Mouse (Mus musculus) hindbrain, embryonic 10.5 days (tissue): Measurements from ENCODE around the gene Mpp2. TPM values are rescaled to one million over a fixed set of nuclear protein-coding genes. Genes with fewer than 3 reads are reported as not detected.

Experiments
- DNase-seq: peaks from one replicate; pipeline ENCODE4 v3.0.0-alpha.2; 2017; ENCODE audit warnings: low spot score
- H3K27ac ChIP-seq: fragments of 300-500 bp; sonication (generic); 2 replicates; pipeline ENCODE4 v1.5.1; 2016; ENCODE audit warnings: mild to moderate bottlenecking, moderate library complexity
- H3K27me3 ChIP-seq: fragments of 300-500 bp; sonication (generic); 2 replicates; pipeline ENCODE4 v1.6.1; 2016; ENCODE audit warnings: mild to moderate bottlenecking; ENCODE audit not compliant: poor library complexity, insufficient read depth, severe bottlenecking
- H3K36me3 ChIP-seq: fragments of 300-500 bp; sonication (generic); 2 replicates; pipeline ENCODE4 v1.6.1; 2016; ENCODE audit warnings: mild to moderate bottlenecking, moderate library complexity
- H3K4me1 ChIP-seq: fragments of 300-500 bp; sonication (generic); replicated peaks from 2 replicates; pipeline ENCODE4 v1.6.1; 2016; ENCODE audit warnings: mild to moderate bottlenecking
- H3K4me3 ChIP-seq: fragments of 300-500 bp; sonication (generic); 2 replicates; pipeline ENCODE4 v1.5.1; 2016; ENCODE audit warnings: mild to moderate bottlenecking, moderate library complexity
- H3K9me3 ChIP-seq: fragments of 300-500 bp; sonication (generic); 2 replicates; pipeline ENCODE4 v1.6.1; 2016; ENCODE audit warnings: mild to moderate bottlenecking, moderate library complexity
- WGBS: fragments of 180-500 bp; shearing (Covaris S2); methylation state at CpG from one replicate; pipeline ENCODE4 v1.1.7; 2016; 5-methylcytosine and 5-hydroxymethylcytosine counted together
- polyA plus RNA-seq: library from polyadenylated mRNA; unstranded; fragments of >200 nt; fragmentation: Nextera tagmentation; extraction: Ambion mirVana; gene quantifications from 2 replicates; pipeline ENCODE4 v1.2.1, GENCODE M21; 2016

Mpp2 gene
- polyA plus RNA-seq, 1 experiment from 2014 or later: 18.6 TPM

- WGBS: 61% methylated on average over 5 of the region's 5 CpGs
- Histone ChIP-seq H3K9me3 (peaks cover 19% of the 10 kb centered on the region), H3K36me3 (no peaks in the 10 kb centered on the region), H3K27ac (peak within 1 kb of the TSS; percentile 12; the same call in 1 of the 2 replicates), H3K4me3 (no peak within 1 kb of the TSS), H3K4me1 (peaks cover 9% of the 10 kb centered on the region; the same call in 1 of the 2 replicates), H3K27me3 (peaks cover 18% of the 10 kb centered on the region)
- no peak for DNase-seq
These were observed 46.9 kb downstream of the Mpp2 start, which contains the start of gene Cd300lg for GRCm38 (mm10) chr11:102041350-102041949. Cd300lg (plus strand) TSS chr11:102041509.

DNA sequence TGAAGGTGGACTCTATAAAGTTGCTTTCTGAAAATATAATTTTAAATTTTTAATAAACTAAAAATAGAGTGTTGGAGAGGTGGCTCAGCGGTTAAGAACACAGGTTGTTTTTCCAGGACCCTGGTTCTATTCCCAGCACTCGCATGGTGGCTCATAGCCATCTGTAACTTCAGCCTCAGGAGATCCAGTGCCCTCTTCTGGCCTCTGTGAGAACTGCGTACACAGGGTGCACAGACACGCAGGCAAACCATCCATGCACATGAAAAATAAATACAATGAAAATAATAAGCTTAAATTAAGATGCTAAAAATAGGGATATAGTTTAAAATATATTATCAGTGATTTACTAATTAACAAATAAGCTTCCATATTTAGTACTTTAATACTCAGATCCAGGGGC lies 47.7 kb downstream of the Mpp2 start:
- WGBS: 70% methylated on average over 4 of the region's 4 CpGs
- H3K9me3 ChIP-seq: peaks cover 11% of the 10 kb centered on the region

DNA sequence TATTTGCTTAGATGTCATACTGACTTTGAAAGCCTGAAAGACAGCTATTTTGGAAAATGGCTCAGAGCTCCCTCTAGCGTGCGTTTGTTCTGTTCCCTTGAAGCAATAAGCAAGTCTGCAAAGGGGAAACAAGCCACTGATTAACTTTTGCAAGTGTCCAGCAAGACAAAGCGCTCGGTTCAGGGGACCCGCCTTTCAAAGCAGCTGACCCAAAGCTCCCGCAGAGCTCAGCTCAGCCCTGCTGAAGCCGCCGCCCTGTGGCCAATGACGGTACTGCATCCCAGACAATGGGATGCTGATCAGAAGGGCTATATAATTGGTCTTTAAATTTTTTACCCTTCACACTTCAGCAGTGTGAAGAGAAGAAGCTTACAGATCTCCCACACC lies 48.2 kb downstream of the Mpp2 start:
- Histone ChIP-seq H3K27ac (no peak overlapping the region), H3K36me3 (no peaks in the 10 kb centered on the region), H3K9me3 (peaks cover 6% of the 10 kb centered on the region), H3K4me3 (no peak overlapping the region), H3K27me3 (peaks cover 18% of the 10 kb centered on the region), H3K4me1 (peaks cover 11% of the 10 kb centered on the region; the same call in 1 of the 2 replicates)
- DNase-seq: peak; percentile 93
- under 1% methylated on average over 9 of the region's 9 CpGs for WGBS

More for the DNA sequence above, 47.7 kb downstream of the Mpp2 start:
- H3K27ac ChIP-seq: no peak overlapping the region
- H3K36me3 ChIP-seq: no peaks in the 10 kb centered on the region
- no peak for DNase-seq
- peaks cover 9% of the 10 kb centered on the region; the same call in 1 of the 2 replicates for H3K4me1 ChIP-seq
- H3K27me3 ChIP-seq: peaks cover 18% of the 10 kb centered on the region
- no peak overlapping the region for H3K4me3 ChIP-seq

- H3K9me3 ChIP-seq: peaks cover 1% of the 10 kb centered on the region; the same call in 1 of the 2 replicates
- H3K4me1 ChIP-seq: peaks cover 11% of the 10 kb centered on the region; the same call in 1 of the 2 replicates
- H3K36me3 ChIP-seq: no peaks in the 10 kb centered on the region
- peaks cover 18% of the 10 kb centered on the region for H3K27me3 ChIP-seq
- no peak overlapping the region for H3K27ac ChIP-seq
- 60% methylated on average over 13 of the region's 13 CpGs for WGBS
- DNase-seq: no peak
- no peak overlapping the region for H3K4me3 ChIP-seq
These were observed 48.7 kb downstream of the Mpp2 start for GRCm38 (mm10) chr11:102039487-102040137.

GRCm38 (mm10) chr11:102037789-102038188 lies 50.5 kb downstream of the Mpp2 start:
- DNase-seq: no peak
- no peaks in the 10 kb centered on the region for H3K36me3 ChIP-seq
- peaks cover 18% of the 10 kb centered on the region for H3K27me3 ChIP-seq
- no peak overlapping the region for H3K4me3 ChIP-seq
- H3K4me1 ChIP-seq: peaks cover 11% of the 10 kb centered on the region; the same call in 1 of the 2 replicates
- H3K27ac ChIP-seq: no peak overlapping the region
- 89% methylated on average over 6 of the region's 6 CpGs for WGBS
- no peaks in the 10 kb centered on the region for H3K9me3 ChIP-seq

- DNase-seq: no peak
- Histone ChIP-seq H3K27ac (no peak overlapping the region), H3K9me3 (no peaks in the 10 kb centered on the region), H3K36me3 (no peaks in the 10 kb centered on the region), H3K27me3 (peaks cover 26% of the 10 kb centered on the region), H3K4me3 (no peak overlapping the region), H3K4me1 (peaks cover 9% of the 10 kb centered on the region; the same call in 1 of the 2 replicates)
- WGBS: 90% methylated on average over 7 of the region's 7 CpGs
These were observed 52.0 kb downstream of the Mpp2 start for GRCm38 (mm10) chr11:102036336-102036735.

DNA sequence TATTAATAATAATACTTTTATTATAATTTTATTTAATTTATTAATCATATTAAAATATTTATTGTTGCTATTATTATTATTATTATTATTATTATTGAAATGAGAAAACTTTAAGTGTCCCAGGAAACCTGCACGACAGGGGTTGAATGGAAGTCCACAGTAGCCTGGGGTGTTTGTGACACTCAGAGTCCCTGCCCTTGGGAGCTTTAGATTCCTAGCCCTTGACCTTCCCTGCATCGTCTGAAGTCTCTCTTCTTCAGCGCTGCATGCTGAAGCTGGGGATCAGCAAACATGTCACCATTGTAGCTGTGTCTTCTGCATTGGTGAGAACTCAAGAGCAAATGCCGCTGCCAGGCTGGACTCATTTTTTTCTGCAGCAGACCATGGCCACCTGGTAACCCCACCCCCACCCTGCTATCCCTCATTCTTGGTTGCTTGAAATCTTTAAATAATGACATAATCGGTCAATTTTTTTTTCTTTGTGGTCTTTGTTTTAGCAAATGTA lies 52.8 kb downstream of the Mpp2 start:
- no peak for DNase-seq
- peaks cover 26% of the 10 kb centered on the region for H3K27me3 ChIP-seq
- H3K4me1 ChIP-seq: peaks cover 8% of the 10 kb centered on the region; the same call in 1 of the 2 replicates
- no peak overlapping the region for H3K4me3 ChIP-seq
- no peaks in the 10 kb centered on the region for H3K9me3 ChIP-seq
- WGBS: 77% methylated on average over 5 of the region's 5 CpGs
- H3K27ac ChIP-seq: no peak overlapping the region
- no peaks in the 10 kb centered on the region for H3K36me3 ChIP-seq

DNA sequence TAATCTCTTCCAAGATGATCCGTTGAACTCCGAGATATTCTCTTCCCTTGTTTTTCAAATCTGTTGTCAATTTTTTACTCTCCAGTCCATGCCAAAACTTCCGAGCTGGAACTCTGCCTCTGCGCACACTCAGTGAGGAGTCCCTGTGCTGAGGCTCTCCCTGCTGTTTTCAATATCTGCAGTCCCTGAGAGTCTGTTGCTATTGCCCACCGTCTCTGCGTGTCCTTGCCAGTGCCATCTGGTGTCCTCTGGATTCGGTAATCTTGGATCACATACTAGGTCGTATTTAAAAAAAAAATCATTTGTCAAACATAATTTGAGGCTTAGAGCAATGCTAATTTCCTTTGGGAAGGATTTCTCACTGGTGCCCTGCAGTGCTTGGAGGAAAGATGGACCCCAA lies 53.4 kb downstream of the Mpp2 start:
- WGBS: 70% methylated on average over 8 of the region's 8 CpGs
- no peak overlapping the region for H3K27ac ChIP-seq
- peaks cover 26% of the 10 kb centered on the region for H3K27me3 ChIP-seq
- DNase-seq: no peak
- peaks cover 7% of the 10 kb centered on the region; the same call in 1 of the 2 replicates for H3K4me1 ChIP-seq
- no peaks in the 10 kb centered on the region for H3K9me3 ChIP-seq
- no peak overlapping the region for H3K4me3 ChIP-seq
- H3K36me3 ChIP-seq: no peaks in the 10 kb centered on the region

DNA sequence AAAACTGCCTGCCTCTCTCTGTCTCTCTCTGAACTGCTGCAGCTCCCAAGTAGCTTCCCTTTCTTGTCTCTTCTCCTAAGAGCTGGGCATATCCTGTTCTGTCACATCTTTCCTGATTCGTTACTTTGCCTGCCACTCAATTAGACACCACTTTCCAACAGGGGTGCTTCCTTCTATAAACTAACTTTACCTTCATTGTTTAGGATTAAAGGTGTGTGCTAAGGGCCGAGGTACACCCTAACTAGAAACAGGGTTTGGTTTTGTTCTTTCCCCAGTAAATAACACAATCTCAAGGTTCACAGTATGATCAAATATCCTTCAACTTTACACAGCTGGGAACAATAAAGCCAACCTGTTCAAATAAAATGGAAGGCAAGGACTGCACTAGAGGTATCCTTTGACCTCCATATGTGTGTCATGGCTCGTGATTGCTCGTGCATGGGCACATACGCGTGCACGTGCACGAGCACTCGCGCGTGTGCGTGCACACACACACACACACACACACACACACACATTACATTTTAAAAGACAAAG lies 55.2 kb downstream of the Mpp2 start:
- peaks cover 30% of the 10 kb centered on the region for H3K27me3 ChIP-seq
- WGBS: 89% methylated on average over 12 of the region's 12 CpGs
- H3K36me3 ChIP-seq: no peaks in the 10 kb centered on the region
- H3K4me3 ChIP-seq: no peak overlapping the region
- peaks cover 4% of the 10 kb centered on the region; the same call in 1 of the 2 replicates for H3K4me1 ChIP-seq
- H3K27ac ChIP-seq: no peak overlapping the region
- DNase-seq: no peak
- H3K9me3 ChIP-seq: no peaks in the 10 kb centered on the region

- H3K4me1 ChIP-seq: peaks cover 22% of the 10 kb centered on the region
- no peaks in the 10 kb centered on the region for H3K36me3 ChIP-seq
- H3K27ac ChIP-seq: no peak overlapping the region
- no peaks in the 10 kb centered on the region for H3K9me3 ChIP-seq
- peaks cover 30% of the 10 kb centered on the region for H3K27me3 ChIP-seq
- no peak overlapping the region for H3K4me3 ChIP-seq
- 80% methylated on average over 7 of the region's 7 CpGs for WGBS
- no peak for DNase-seq
These were observed 57.2 kb downstream of the Mpp2 start for GRCm38 (mm10) chr11:102031149-102031548.

DNA sequence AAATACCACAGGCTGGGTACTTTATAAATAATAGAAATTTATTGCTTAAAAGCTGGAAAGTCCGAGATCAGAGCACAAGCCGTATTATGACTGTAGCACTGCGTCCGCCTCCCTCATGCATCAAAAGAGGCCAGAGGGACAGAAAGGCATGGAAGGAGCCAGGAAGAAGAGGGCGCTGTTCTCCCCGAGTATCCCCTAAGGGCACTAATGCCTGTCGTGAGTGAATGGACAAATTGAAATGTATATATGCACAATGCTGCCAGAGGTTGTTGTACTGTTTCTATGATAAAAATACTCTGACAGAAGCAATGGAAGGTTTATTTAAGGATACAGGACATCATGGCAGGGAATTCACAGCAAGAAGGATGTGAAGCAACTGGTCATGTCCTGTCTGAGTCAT lies 58.3 kb downstream of the Mpp2 start:
- DNase-seq: no peak
- WGBS: 37% methylated on average over 7 of the region's 7 CpGs
- no peaks in the 10 kb centered on the region for H3K36me3 ChIP-seq
- no peak overlapping the region for H3K27ac ChIP-seq
- H3K9me3 ChIP-seq: no peaks in the 10 kb centered on the region
- H3K27me3 ChIP-seq: peaks cover 42% of the 10 kb centered on the region
- peaks cover 32% of the 10 kb centered on the region for H3K4me1 ChIP-seq
- H3K4me3 ChIP-seq: no peak overlapping the region

DNA sequence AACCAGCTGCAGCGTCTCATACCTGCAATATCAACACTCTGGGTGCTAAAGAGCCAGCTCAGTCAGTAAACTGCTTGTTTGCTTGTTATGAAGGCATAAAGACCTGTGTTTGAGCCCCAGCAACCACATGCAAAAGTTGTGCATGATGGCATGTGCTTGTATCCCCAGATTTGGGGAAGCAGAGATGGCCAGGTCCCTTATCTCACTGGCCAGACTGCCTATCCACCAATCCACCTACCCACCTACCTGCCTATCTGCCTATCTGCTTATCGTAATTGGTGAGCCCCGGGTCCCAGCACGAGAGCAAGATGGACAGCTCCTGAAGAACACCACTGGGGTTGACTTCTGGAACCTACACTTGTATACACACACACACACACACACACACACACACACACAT lies 59.0 kb downstream of the Mpp2 start:
- no peak overlapping the region for H3K4me3 ChIP-seq
- peaks cover 36% of the 10 kb centered on the region for H3K4me1 ChIP-seq
- H3K27ac ChIP-seq: no peak overlapping the region
- H3K36me3 ChIP-seq: no peaks in the 10 kb centered on the region
- 80% methylated on average over 4 of the region's 4 CpGs for WGBS
- peaks cover 48% of the 10 kb centered on the region for H3K27me3 ChIP-seq
- DNase-seq: no peak
- H3K9me3 ChIP-seq: no peaks in the 10 kb centered on the region
